Mouse (Mus musculus) E14TG2a.4 (cell line): ENCODE results near the gene Mrps23.

Source experiments
- CTCF ChIP-seq: conservative IDR thresholded peaks from 2 replicates; pipeline ENCODE4 v1.5.1; 2014; ENCODE audit warnings: low read length
- NANOG ChIP-seq: IDR thresholded peaks from 2 replicates; pipeline ENCODE4 v1.6.1; 2014; ENCODE audit warnings: borderline replicate concordance, low read length, mixed read lengths
- POU5F1 ChIP-seq: IDR thresholded peaks from 2 replicates; pipeline ENCODE4 v1.6.1; 2014; ENCODE audit warnings: low read length, borderline replicate concordance

- TF ChIP-seq CTCF (no peak), NANOG (no peak), POU5F1 (no peak)
Measured at GRCm38 (mm10) chr11:88160316-88160715, 43.9 kb upstream of the Mrps23 start.
